Comparison of ENCODE assay signal across 16 mouse cellular contexts in genomic region chr13:37638071-37638511, GRCm38 (mm10).
DNase-seq lines count a peak whose midpoint lies in the region; ATAC-seq and TF ChIP-seq lines count a peak whose summit lies in the region.
"Had no signal": no experiment of that assay in that cellular context is flagged by ENCODE, and none has a peak within 500 bp of the region (broad histone marks: within the 10 kb centered on the region; RNA-seq: fewer than 3 reads in every experiment).

No protein-coding gene starts in this region.

- H3K4me2 ChIP-seq in lung, embryonic 14.5 days: no peak overlapping the region
- H3K4me2 ChIP-seq: hindbrain, embryonic 12.5 days; liver, embryonic 15.5 days; midbrain, embryonic 13.5 days had no signal

- H3K36me3 ChIP-seq in lung, embryonic 14.5 days (ENCODE audit: insufficient read depth): no peaks in the 10 kb centered on the region
- H3K36me3 ChIP-seq: hindbrain, embryonic 12.5 days; liver, embryonic 15.5 days; midbrain, embryonic 13.5 days had no signal

- H3K27me3 ChIP-seq in lung, embryonic 14.5 days (ENCODE audit: insufficient read depth, low read length): no peaks in the 10 kb centered on the region
- H3K27me3 ChIP-seq: hindbrain, embryonic 12.5 days; liver, embryonic 15.5 days; midbrain, embryonic 13.5 days had no signal

- DNase-seq in heart, adult 11 months: peak; percentile 86
- no peak for DNase-seq in heart, adult 18-20 months
- DNase-seq in heart, postnatal 4 days: peak; percentile 19
- no peak for DNase-seq in heart, adult 8-10 months (ENCODE audit: low spot score)
- DNase-seq in lung, embryonic 14.5 days: peak; percentile 17
- no peak for DNase-seq in lung, postnatal 25 days (ENCODE audit: low spot score)
- DNase-seq in thymus, postnatal 4 days: peak; percentile 62
- DNase-seq in thymus, postnatal 10 days (ENCODE audit: low spot score in 2 of 2): no peak
- DNase-seq: adrenal gland, postnatal 14 days; cerebellum, postnatal 10 days; gastrocnemius, adult 2 months; kidney, adult 2 months had no signal

- no peak overlapping the region for H3K4me3 ChIP-seq in lung, embryonic 14.5 days (ENCODE audit: low read depth, low read length)
- H3K4me3 ChIP-seq: gastrocnemius, adult 2 months; hindbrain, embryonic 12.5 days; liver, embryonic 15.5 days; midbrain, embryonic 13.5 days; myocyte had no signal

- no peak for ATAC-seq in lung, embryonic 14.5 days (ENCODE audit: insufficient read depth)
- ATAC-seq: midbrain, embryonic 13.5 days had no signal

- no peak overlapping the region for H3K9ac ChIP-seq in lung, embryonic 14.5 days
- H3K9ac ChIP-seq: hindbrain, embryonic 12.5 days; liver, embryonic 15.5 days; midbrain, embryonic 13.5 days had no signal

- H3K4me1 ChIP-seq in lung, embryonic 14.5 days (ENCODE audit: insufficient read depth): no peaks in the 10 kb centered on the region
- H3K4me1 ChIP-seq: liver, embryonic 15.5 days; midbrain, embryonic 13.5 days had no signal

- TF ChIP-seq CTCF in lung, embryonic 14.5 days (IDR thresholded peaks at IDR 0.05; ENCODE audit: low read depth): no peak

- 7% methylated on average over 8 of the region's 8 CpGs for WGBS in lung, embryonic 14.5 days

- H3K9me3 ChIP-seq in lung, embryonic 14.5 days (ENCODE audit: low read depth, low read length): no peaks in the 10 kb centered on the region
- H3K9me3 ChIP-seq: hindbrain, embryonic 12.5 days; liver, embryonic 15.5 days; midbrain, embryonic 13.5 days had no signal

- no peak overlapping the region for H3K27ac ChIP-seq in lung, embryonic 14.5 days (ENCODE audit: low read depth)
- H3K27ac ChIP-seq: gastrocnemius, adult 2 months; hindbrain, embryonic 12.5 days; liver, embryonic 15.5 days; midbrain, embryonic 13.5 days had no signal

Comparison
In these comparisons a context has a peak if more than half of its experiments do, and no peak if none do; other contexts are left out.
1. DNase-seq: peak in heart, adult 11 months (single experiment), heart, postnatal 4 days (single experiment), lung, embryonic 14.5 days (single experiment) and thymus, postnatal 4 days (single experiment); none in heart, adult 18-20 months (0 of 2), heart, adult 8-10 months (single experiment), lung, postnatal 25 days (single experiment) and thymus, postnatal 10 days (0 of 2).